Mouse (Mus musculus) gastrocnemius, adult 8-10 months (tissue): ENCODE measurements around the gene Cpa5. TPM values are rescaled to one million over a fixed set of nuclear protein-coding genes. Genes with fewer than 3 reads are reported as not detected.

Source experiments
- DNase-seq, 2 experiments: peaks; one replicate each; pipeline ENCODE4 v3.0.0; 2022; ENCODE audit warnings: low spot score in 2 of 2
- total RNA-seq, 4 experiments: library from RNA; stranded (reverse); gene quantifications; 2 replicates each; pipeline ENCODE4 v1.2.4; 2022

The Cpa5 gene
- total RNA-seq = not detected

DNA sequence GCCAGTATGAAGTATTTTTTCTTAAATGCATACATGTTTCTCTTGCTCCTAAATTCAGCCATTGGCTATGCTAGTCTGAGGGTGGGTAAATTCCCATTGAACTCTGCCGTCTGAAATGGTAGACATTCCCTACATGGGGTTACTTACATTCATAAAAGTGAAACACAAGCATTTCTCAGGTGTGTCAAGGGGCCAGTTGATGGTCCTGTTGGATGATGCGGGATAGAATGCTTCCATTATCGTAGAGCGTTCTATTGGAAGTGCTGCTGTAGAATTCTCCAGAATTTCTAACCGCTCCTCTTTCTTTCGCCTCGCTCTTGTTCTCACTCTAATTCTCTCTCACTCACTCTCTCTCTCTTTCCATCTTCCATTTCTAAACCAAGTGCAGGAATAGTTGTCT lies at the start of gene Cpa5:
Gene Cpa5, plus strand, starts transcription at position 301 of the 400 bp plus-strand sequence.
- DNase-seq = no peak

DNA sequence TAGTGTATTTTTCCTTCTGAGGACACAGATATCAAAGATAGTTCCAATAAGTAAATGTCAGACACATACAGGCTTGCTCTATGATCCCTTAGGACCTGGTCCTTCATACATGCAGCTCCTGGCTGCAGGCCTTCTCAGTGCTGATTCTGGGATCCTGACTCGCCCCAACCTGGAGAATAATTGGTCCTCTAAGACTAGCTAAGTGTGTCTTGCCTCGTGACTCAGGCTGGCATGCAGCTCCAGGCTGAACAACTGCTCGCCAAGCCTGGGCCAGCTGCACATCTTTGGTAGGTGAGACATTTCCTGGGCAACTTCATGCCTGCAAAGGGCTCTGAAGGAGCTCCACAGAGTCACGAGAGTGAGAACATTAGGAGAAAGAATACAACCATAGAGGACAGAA lies 48.7 kb upstream of the Cpa5 start:
- DNase-seq = no peak

DNA sequence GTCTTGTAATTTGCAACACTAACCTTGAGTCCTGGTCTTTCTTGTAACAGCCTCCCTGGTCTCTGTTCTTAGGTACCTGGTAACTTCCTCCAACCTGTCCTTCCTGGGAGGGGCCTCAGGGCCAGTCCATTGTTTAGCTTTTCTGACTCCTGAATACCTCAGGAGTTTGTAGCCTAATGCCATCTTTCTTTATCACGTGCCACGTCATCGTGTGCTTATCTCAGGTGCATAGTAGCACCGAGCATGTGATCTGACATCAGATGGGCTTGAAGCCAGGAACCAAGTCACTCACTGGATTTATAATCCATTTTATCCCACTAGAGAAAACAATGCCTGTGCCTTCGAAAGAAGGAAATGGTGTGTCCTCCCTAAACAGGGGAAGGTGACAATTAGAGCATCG lies 47.2 kb upstream of the Cpa5 start:
- no peak for DNase-seq

DNA sequence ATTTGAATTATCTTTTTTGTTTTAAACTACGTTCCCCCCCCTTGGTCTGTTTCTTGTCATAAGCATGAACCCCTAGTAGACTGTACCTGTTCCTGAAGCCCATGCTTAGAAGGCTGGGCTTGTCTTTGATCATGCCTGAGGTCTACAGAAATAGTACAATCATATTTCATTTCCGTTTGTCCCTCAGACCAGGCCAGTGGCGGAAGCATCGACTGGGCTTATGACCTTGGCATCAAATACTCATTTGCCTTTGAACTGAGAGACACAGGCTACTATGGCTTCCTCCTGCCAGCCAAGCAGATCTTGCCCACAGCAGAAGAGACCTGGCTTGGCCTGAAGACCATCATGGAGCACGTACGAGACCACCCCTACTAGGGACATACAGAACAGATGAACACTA lies 46.8 kb upstream of the Cpa5 start:
- no peak for DNase-seq

DNA sequence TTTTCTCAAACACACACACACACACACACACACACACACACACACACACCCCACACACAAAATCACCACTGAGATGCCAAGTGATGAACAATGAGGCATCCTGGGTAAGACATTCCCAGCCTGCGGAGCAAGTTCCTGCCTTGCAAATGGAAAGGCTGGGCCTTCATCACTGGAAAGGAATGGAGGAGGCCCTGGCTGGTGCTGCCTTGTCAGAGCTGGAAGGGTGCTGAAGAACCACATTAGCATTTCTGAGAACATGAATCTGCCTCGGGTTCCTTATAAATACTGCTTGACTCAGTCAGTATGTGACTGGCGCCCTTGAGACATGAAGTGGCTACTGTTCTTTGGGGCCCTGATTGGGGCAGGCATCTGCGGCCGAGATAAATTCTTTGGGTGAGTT lies 42.7 kb upstream of the Cpa5 start, which contains the start of gene Cpa4:
Gene Cpa4, plus strand, starts transcription at position 301 of the 400 bp plus-strand sequence.
- no peak for DNase-seq

DNA sequence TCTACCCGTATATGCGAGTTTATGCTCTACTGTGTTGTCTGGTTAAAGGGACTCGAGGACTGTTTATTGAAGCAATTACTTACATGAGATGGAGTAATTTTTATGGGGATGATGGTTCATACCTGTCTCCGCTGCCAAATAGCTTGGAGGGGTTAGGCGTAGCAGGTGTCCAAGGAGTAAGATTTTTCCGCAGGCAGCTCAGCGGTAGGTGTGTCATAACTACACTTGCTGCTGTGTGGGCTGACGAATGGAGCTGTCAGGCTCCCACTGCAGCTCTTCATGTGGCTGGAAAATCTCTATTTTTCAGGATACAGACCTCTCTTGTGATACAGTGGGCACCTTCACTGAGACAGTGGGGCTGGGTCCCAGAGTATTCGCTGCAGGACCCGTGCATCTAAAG lies 41.5 kb upstream of the Cpa5 start:
- DNase-seq = no peak

DNA sequence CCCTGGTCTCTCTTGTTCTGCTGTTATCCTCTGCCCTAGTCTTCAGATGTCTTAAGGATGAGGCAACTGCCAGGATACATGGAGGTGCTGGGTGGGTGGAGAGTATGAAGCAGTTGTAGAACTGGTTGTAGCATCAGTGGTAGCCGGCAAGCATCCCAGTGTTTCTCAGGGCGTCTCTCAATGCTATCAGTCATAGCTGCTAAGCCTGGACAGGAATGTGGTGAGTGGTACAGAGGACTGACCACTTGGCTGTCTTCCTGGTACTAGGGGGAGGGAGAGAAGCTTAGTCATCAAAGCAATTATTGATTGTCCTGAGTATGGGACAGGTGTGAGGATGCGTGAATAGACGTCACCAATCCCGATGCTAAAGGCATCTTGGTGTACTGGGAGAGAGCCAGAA lies 40.8 kb upstream of the Cpa5 start:
- DNase-seq = no peak

DNA sequence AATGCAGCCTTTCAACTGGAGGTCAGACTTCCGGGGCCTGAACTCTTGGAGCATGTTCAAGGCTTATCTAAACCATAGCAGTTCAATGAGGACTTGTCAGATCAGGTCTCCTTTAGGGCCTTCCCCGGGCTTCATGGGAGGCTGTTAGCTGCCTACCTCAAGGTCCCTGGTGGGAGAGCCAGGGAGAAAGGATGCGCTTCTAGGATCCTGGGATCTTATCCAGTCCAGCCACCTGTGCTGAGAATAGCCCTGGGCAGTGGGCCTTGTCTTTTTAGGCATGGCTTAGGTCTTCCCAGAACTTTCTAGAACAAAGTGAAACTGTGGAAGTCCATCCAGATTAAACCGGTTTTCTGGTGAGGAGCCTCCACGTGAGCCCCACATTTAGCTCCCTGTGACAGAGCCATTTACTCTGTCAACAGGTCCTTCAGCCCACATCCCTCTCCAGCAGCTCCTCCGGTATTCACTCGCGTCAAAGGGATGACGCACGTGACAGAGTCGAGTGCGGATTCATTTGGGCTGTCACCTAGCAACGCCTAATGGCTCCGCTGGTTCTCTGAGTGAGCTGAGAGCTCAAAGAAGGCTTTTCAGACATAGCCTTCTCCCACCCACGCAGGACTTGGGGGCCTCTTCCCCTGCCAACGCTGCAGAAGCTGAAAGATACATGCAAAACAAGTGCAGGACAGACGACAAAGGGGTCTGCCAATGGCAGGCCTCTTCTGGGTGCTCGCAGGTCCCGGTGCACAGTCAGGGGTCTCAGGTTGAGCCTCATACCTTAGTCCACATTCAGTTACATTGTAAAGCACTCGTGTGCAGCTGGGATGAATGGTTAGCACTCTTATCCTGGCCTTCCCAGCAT lies 38.1 kb upstream of the Cpa5 start:
- DNase-seq = no peak

DNA sequence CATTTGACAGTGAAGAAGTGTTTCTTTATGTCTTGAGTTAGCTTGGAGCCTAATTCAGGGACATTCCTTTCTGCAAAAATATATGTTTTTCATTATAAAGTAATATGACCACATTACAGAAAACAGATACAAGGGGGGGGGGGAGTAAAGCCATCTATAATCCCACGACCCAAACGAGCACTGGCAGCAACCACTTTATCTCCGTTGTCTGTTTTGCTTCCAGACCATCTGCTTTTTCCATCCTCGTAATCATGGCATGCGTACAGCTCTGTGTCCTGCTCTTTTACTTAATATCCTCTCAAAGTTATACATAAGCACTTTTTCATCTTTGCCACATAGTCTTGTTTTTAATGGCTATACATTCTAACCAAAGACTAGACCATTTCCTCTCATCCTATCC lies 37.4 kb upstream of the Cpa5 start:
- DNase-seq = no peak

DNA sequence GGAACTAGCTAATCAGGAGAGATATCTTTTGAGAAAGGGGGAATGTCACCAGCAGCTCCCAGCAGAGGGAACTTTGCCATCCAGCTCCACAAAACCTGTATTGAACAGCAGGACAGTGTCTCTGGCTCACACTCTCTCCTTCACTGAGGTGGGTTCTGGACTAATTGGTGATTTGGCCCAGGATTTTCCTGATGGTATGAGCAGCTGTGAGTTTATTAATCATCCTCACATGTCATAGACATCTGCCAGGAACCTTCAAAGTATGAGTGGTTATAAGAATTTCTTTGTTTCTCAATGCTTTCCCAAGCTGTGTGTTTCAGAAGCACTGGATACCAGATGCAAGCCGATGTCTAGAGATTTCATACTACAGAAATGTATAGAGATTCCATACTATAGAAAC lies 35.9 kb upstream of the Cpa5 start:
- DNase-seq = no peak

DNA sequence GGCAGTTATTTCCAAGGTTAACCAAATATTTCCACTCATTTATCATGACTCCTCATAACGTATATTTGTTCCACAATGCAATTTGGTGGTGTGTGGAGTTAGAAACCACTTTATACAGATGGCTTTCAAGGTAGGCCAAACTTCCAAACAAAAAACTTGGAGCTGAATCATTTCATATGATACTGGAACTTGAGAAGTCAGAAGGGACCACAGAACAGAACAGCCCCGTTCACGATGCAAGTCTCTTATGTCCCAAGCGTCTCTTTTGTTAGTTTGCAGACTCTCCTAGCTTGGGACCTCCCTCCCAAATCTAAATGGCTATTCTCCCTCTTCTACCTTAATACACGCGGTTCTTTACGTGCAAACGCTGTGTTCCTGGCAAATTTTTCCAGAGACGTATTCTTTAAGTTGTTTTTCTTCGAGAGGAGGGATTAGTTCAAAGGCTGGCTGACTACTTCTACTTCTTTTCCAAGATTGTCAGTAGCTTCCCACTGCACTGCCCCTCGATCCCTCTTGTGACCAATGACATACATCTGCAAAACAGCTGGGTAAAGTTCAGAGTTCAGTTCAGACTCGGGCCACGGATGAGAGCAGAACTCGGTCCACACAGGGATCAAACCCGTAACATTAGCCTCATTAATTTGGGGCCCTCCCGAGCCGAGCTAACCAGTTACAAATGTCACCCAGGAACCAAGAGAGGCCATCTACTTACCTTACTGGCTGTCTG lies 34.2 kb upstream of the Cpa5 start:
- DNase-seq = no peak

DNA sequence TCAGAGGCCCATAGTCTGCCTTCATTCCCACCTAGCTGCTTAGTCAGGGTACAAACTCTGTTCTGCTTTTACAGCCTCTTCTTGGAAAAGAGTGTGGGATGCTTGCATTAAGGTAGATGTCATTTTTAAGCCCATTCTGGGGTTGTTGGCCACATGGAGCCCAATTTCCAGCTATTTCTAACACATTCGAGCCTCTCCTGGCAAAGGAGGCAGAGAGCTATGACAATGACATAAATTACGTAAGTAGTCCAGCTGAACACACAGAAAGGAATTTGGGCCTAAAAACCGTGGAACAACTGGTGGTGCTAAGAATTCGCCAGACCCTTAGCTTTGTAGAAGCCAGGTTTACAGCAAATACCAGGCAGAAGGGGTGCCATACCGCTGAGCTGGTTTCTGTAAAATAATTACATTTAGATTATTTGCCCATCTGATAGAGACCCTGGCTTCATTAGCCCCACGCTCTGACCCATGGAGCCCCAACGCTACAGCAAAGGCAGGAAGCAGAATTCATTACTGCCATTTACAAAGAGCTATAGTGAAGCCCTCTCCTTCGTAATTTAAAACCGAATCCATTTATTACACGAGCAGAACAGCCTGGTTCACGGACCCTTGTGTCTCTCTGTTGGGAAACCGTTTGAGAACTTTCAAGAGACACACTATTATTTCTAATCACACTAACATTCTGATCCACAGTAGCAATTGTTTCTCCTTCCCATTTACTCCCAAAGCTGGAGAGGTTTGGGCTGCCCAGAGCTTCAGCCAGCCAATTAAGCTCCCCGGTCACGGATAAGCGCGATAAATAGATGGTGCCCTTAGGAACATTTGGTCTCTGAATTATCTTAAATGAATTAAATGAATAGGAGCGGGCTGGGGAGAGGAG lies 30.6 kb upstream of the Cpa5 start:
- no peak for DNase-seq

DNA sequence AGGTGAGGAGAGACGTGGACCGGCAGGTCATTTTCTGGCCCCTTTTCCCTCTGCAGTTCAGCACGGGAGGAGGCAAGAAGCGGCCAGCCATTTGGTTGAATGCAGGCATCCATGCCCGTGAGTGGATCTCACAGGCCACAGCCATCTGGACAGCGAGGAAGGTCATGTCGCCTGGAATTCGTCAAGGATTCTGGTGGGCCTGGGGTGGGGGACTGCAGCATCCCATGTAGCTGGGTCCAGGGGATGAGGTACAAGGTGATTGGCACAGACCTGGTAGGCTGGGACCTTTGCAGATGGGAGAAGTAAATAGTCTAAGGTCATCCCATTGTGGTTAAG lies 30.0 kb upstream of the Cpa5 start:
- DNase-seq = no peak

DNA sequence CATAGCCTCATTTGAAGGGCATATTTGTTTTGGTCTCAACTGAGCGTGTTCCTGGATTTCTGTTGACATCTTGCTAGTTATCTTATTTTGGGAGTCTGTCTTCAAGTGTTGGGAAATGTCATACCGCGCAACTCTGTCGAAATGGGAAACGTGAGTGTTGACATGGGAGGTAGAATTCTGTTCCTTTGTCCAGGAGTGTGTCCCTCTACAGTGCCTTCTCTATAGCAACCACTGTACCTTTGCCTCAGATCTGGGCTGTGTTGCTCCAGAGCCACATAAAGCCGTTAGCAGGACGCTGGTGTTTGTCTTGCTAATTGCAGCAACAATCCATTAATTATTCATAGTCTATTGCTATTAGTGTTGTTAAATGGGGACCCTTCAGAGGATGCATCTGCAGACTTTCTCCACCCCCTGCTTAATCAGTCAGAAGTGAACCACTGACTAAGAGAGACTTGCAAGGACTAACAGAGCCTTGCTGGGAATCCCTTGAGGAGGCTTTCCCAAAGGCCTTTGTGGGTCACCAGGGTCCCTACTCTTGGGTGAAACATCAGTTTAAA lies 23.8 kb upstream of the Cpa5 start:
- DNase-seq = no peak

DNA sequence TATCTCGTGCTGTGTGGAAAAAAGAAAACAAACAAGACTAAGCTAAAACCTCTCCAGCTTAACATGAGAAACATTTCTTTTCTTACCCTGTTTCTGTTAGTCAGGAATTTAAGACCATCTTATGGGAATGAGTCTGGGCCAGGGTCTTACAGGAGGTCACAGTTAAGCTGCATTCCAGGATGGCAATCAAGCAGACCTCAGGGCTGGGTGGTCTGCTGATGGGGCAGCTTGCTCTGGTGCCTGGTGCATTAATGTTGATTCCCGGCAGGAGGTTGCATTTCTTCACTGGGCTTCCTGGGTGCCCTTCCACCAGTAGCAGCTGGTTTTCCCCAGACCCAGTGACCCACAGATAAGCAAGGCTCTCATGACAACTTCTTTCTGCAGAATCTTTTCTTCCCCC lies 21.0 kb upstream of the Cpa5 start:
- no peak for DNase-seq

DNA sequence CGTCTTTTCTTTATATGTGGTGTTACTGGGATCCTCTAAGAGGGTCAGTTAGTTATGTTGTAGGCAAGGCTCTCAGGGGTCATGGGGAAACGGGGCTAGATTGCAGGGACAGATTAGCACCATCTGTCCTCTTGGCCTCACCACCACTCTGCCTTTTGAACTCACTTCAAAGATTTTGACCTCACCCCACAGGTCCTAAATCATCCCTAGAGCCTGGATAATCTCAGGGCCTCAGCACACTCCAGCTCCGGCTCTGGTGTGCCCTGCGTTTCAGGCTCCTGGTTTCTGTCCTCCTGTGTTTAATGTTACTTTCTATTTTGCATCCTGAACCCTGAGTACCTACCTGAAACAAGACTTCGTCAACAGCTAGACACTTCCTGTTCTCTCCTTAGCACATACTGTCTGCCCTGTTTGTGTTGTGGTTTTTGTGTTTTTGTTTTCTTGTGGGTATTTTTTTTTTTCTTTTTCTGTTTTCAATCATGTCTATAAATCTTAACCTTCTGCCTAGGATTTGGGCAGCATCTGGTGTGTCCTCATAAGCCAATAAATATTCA lies 18.9 kb upstream of the Cpa5 start:
- DNase-seq = no peak

DNA sequence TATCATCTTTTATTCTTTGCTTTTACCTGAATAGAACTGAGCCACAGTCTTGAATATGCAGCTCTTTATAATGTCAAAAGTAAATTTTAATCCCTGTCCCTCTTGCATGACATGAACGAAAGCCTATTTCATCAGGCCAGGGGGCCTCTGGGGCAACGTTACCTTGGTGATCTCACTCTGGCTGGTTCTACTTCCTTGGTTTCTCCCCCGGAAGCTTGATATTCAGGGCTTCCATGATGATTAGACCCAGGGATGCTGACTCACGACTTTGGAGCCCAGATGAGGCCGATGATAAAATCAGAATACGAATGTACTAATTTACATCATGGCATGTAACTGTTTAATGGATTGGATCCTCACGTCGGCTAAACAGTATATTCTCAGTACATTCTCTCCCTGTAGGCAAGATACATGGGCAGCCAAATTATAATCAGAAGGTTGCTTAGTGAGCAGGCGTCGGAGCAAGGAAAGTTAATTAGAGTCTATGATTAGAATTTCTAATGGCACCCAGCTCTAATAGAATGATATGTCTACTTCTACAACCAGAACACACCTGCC lies 18.3 kb upstream of the Cpa5 start:
- DNase-seq = no peak

DNA sequence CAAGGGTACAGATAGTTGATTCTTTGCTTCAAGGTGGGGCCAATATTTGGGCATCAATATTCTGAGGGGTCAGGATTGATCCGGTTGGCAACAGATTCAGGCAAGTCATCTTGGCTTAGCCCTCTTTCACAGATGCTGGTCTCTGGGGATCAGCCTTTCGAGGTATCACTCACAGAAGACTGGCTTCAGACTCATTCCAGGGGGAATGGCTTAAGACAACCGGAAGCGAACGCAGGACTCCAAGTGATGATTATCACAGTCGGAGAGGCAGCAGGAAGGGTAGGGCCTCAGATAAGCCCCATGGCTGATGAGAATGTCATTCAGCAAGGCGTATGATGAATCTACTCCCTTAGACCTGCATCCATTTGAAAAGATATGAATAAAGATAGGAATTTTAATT lies 16.4 kb upstream of the Cpa5 start:
- no peak for DNase-seq

DNA sequence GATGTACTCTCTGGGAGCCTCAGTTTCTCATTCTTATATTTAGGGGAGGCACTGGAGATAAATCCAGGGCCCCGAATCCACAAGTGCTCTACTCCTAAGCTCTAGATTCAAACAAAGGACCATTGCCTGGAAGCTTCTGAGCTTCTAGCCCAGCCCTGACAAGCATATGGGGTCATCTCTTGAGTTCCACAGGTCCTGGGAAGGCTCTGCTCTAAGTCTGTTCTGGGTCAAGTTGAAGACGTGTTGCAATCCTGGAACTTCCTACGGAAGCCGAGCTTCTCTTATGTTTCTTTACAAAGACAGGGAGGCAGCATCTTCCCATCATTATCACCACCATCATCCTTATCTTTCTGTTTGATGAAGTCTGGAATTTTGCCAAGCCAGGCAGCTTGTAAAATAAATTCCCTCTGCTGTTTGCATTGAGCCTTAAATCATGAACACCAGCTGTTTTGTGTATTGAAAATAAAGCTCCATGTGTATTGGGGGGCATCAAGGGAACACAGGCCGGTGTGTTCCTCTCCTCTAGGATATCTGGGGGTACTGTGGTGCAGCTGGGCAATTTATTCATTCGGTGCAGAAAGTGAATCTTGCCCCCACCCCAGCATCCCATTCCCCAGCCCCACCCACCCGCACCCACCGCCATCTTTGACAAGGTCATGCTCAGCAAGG lies 14.4 kb upstream of the Cpa5 start:
- DNase-seq = no peak

DNA sequence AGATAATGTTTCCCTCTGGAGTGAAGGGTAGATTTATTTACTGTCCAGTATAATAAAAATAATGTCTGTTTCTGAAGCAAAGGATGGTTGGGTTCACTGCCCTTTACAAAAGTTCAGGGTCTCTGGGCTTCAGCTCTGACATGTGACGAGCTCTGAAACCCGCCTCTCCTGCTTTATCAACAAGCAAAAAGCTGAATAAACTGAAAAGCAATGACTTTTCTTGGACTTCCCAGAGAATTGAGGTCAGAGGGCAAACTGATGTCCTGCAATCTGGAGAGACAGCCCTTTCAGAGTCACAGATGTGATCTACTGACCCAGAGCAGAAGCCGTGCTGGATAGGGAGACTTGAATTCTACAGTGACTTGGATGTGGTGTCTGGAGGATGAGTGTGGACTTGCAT lies 10.8 kb upstream of the Cpa5 start:
- DNase-seq = no peak

DNA sequence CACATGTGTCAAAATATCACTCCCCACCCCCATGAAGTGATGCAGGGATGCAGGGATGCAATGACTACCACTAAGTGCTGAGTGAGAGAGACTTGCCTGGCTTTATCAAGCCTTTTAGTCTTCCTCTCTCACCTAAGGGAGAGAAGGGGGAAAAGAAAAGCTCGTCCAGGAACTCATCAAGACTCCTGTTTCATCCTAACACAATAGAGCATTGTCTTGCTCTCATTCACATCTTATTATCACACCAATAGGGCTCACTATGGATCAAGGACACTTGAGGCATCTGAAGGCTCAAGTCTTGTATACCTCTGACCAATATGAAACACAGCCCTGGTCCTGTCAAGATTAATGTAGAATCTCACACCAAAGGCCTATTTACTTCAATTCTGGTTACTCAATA lies 9.8 kb upstream of the Cpa5 start:
- no peak for DNase-seq
